In genomic region chr11:3329891-3330451, GRCm38 (mm10) we compare ENCODE assay signal across 9 mouse cellular contexts. TPM values are rescaled to one million over a fixed set of nuclear protein-coding genes. Genes with fewer than 3 reads are reported as not detected.
DNase-seq lines count a peak whose midpoint lies in the region; ATAC-seq and TF ChIP-seq lines count a peak whose summit lies in the region.
"Had no signal": no experiment of that assay in that cellular context is flagged by ENCODE, and none has a peak within 500 bp of the region (broad histone marks: within the 10 kb centered on the region; RNA-seq: fewer than 3 reads in every experiment).

Gene Pik3ip1, plus strand, starts transcription at chr11:3330401.

- peak within 1 kb of the TSS; percentile 62 for H3K9ac ChIP-seq in kidney, embryonic 15.5 days
- peak within 1 kb of the TSS; percentile 65 for H3K9ac ChIP-seq in MEL (ENCODE audit: control insufficient read depth, low read depth, low read length, poor library complexity, severe bottlenecking)
- peak within 1 kb of the TSS; percentile 81 for H3K9ac ChIP-seq in forebrain, postnatal 0 days
- peak within 1 kb of the TSS; percentile 67 for H3K9ac ChIP-seq in hindbrain, embryonic 12.5 days
- no peak within 1 kb of the TSS for H3K9ac ChIP-seq in liver, embryonic 15.5 days

- H3K4me2 ChIP-seq in kidney, embryonic 15.5 days, result peak within 1 kb of the TSS; percentile 99
- peak within 1 kb of the TSS; percentile 100 for H3K4me2 ChIP-seq in forebrain, postnatal 0 days (ENCODE audit: low read depth)
- H3K4me2 ChIP-seq in hindbrain, embryonic 12.5 days (replicated peaks), result peak within 1 kb of the TSS; percentile 99
- peak within 1 kb of the TSS; percentile 78 for H3K4me2 ChIP-seq in liver, embryonic 15.5 days

- TF ChIP-seq EP300 in MEL (IDR thresholded peaks at IDR 0.05; ENCODE audit: low read depth in 1 of 2, low read length in 2 of 2), result no peak

- H3K9me3 ChIP-seq in kidney, embryonic 15.5 days (replicated peaks), result no peaks in the 10 kb centered on the region
- H3K9me3 ChIP-seq in MEL (replicated peaks; ENCODE audit: insufficient read depth, low read length), result no peaks in the 10 kb centered on the region
- H3K9me3 ChIP-seq in forebrain, postnatal 0 days (ENCODE audit: low read length), result no peaks in the 10 kb centered on the region
- no peaks in the 10 kb centered on the region for H3K9me3 ChIP-seq in hindbrain, embryonic 12.5 days (replicated peaks)
- H3K9me3 ChIP-seq in liver, embryonic 15.5 days (replicated peaks), result no peaks in the 10 kb centered on the region

- no peak for TF ChIP-seq RAD21 in MEL (IDR thresholded peaks at IDR 0.05; ENCODE audit: low read depth, low read length)

- H3K4me3 ChIP-seq in kidney, embryonic 15.5 days (replicated peaks), result peak within 1 kb of the TSS; percentile 53
- peak within 1 kb of the TSS; percentile 61 to 67 for H3K4me3 ChIP-seq in MEL (ENCODE audit: control insufficient read depth in 1 of 2, insufficient read depth in 1 of 2, low read depth in 2 of 2, low read length in 2 of 2)
- peak within 1 kb of the TSS; percentile 65 for H3K4me3 ChIP-seq in forebrain, postnatal 0 days (ENCODE audit: low read depth, low read length)
- peak within 1 kb of the TSS; percentile 52 for H3K4me3 ChIP-seq in hindbrain, embryonic 12.5 days
- peak within 1 kb of the TSS; percentile 49 for H3K4me3 ChIP-seq in liver, embryonic 15.5 days (replicated peaks)

- no peaks in the 10 kb centered on the region for H3K79me2 ChIP-seq in MEL (ENCODE audit: control insufficient read depth, insufficient read depth, low read length, poor library complexity)

- TF ChIP-seq CTCF in MEL (IDR thresholded peaks at IDR 0.05 in 2 of 3, conservative IDR thresholded peaks at IDR 0.05 in 1 of 3; ENCODE audit: control insufficient read depth in 1 of 3, insufficient read depth in 1 of 3, low read depth in 2 of 3, low read length in 3 of 3, poor library complexity in 1 of 3, severe bottlenecking in 1 of 3), result no peak
- TF ChIP-seq CTCF in forebrain, postnatal 0 days (IDR thresholded peaks at IDR 0.05; ENCODE audit: low read depth), result no peak

- H3K27ac ChIP-seq in kidney, embryonic 15.5 days, result peak within 1 kb of the TSS; percentile 56
- peak within 1 kb of the TSS; percentile 46 for H3K27ac ChIP-seq in MEL (ENCODE audit: control insufficient read depth, low read depth, low read length)
- H3K27ac ChIP-seq in forebrain, postnatal 0 days (ENCODE audit: low read depth, low read length), result peak within 1 kb of the TSS; percentile 94
- peak within 1 kb of the TSS; percentile 66 for H3K27ac ChIP-seq in hindbrain, embryonic 12.5 days
- H3K27ac ChIP-seq in liver, embryonic 15.5 days (replicated peaks), result no peak within 1 kb of the TSS

- no peaks in the 10 kb centered on the region for H3K27me3 ChIP-seq in kidney, embryonic 15.5 days
- no peaks in the 10 kb centered on the region for H3K27me3 ChIP-seq in MEL (ENCODE audit: control insufficient read depth in 1 of 2, insufficient read depth in 2 of 2, low read length in 2 of 2)
- H3K27me3 ChIP-seq in forebrain, postnatal 0 days (ENCODE audit: insufficient read depth, low read length), result no peaks in the 10 kb centered on the region
- peaks cover 5% of the 10 kb centered on the region; the same call in 1 of the 2 replicates for H3K27me3 ChIP-seq in hindbrain, embryonic 12.5 days
- peaks cover 42% of the 10 kb centered on the region for H3K27me3 ChIP-seq in liver, embryonic 15.5 days

- DNase-seq in kidney, adult 9 months, result no peak
- peak; percentile 45 for DNase-seq in MEL (ENCODE audit: low read depth, low spot score)
- no peak for DNase-seq in forebrain, postnatal 0 days
- no peak for DNase-seq in ovary, adult 18-20 months (ENCODE audit: low spot score)
- DNase-seq in embryo, embryonic 9.5 days (ENCODE audit: extremely low spot score), result no peak

- peaks cover 29% of the 10 kb centered on the region for H3K4me1 ChIP-seq in kidney, embryonic 15.5 days
- peaks cover 8 to 14% of the 10 kb centered on the region in 2 experiments; a peak in 3 of 4 replicates for H3K4me1 ChIP-seq in MEL (ENCODE audit: control insufficient read depth in 1 of 2, insufficient read depth in 2 of 2, low read length in 2 of 2)
- no peaks in the 10 kb centered on the region; the same call in 1 of the 2 replicates for H3K4me1 ChIP-seq in forebrain, postnatal 0 days (ENCODE audit: insufficient read depth)
- peaks cover 18% of the 10 kb centered on the region for H3K4me1 ChIP-seq in hindbrain, embryonic 12.5 days
- peaks cover 32% of the 10 kb centered on the region for H3K4me1 ChIP-seq in liver, embryonic 15.5 days (replicated peaks)

- H3K36me3 ChIP-seq in kidney, embryonic 15.5 days, result no peaks in the 10 kb centered on the region
- peaks cover 0 to 6% of the 10 kb centered on the region in 2 experiments; a peak in 2 of 4 replicates for H3K36me3 ChIP-seq in MEL (ENCODE audit: control insufficient read depth in 1 of 2, insufficient read depth in 2 of 2, low read length in 2 of 2)
- peaks cover 18% of the 10 kb centered on the region for H3K36me3 ChIP-seq in forebrain, postnatal 0 days (ENCODE audit: insufficient read depth)
- no peaks in the 10 kb centered on the region for H3K36me3 ChIP-seq in hindbrain, embryonic 12.5 days
- H3K36me3 ChIP-seq in liver, embryonic 15.5 days (replicated peaks), result no peaks in the 10 kb centered on the region
- H3K36me3 ChIP-seq: G1E had no signal

- no peak for TF ChIP-seq POLR2A in MEL (IDR thresholded peaks at IDR 0.05; ENCODE audit: control insufficient read depth in 1 of 2, insufficient read depth in 1 of 2, low read depth in 1 of 2, low read length in 2 of 2, poor library complexity in 1 of 2)

- ATAC-seq in kidney, embryonic 15.5 days (replicated peaks; ENCODE audit: low FRiP score), result no peak
- ATAC-seq in forebrain, postnatal 0 days, result no peak
- ATAC-seq in hindbrain, embryonic 12.5 days (ENCODE audit: low FRiP score), result no peak
- no peak for ATAC-seq in liver, embryonic 15.5 days (ENCODE audit: insufficient read depth)

TF ChIP-seq in MEL, 35 proteins besides CTCF, POLR2A, EP300 and RAD21:
- no peak for TF ChIP-seq USF1 (IDR thresholded peaks at IDR 0.05; ENCODE audit: low read depth, low read length)
- TF ChIP-seq MYC (IDR thresholded peaks at IDR 0.05; ENCODE audit: low read depth, low read length), result no peak
- 0 out of 2 replicates have a peak, but pooled peaks have one; percentile 25 for TF ChIP-seq ETS1 (IDR thresholded peaks at IDR 0.05; ENCODE audit: low read depth, low read length)
- no peak for TF ChIP-seq RCOR1 (IDR thresholded peaks at IDR 0.05; ENCODE audit: low read depth, low read length)
- no peak for TF ChIP-seq HCFC1 (IDR thresholded peaks at IDR 0.05; ENCODE audit: low read depth, low read length)
- TF ChIP-seq MEF2A (IDR thresholded peaks at IDR 0.05; ENCODE audit: extremely low read depth, insufficient replicate concordance, low read depth, low read length, poor library complexity, severe bottlenecking), result peak; percentile 63; the same call in 1 of the 2 replicates
- TF ChIP-seq USF2 (IDR thresholded peaks at IDR 0.05; ENCODE audit: borderline replicate concordance in 1 of 2, insufficient read depth in 1 of 2, low read depth in 1 of 2, low read length in 2 of 2), result no peak
- TF ChIP-seq ZC3H11A (IDR thresholded peaks at IDR 0.05; ENCODE audit: low read depth, low read length), result no peak
- no peak for TF ChIP-seq TAL1 (IDR thresholded peaks at IDR 0.05; ENCODE audit: low read length)
- TF ChIP-seq TBP (IDR thresholded peaks at IDR 0.05; ENCODE audit: low read depth, low read length), result no peak
- no peak for TF ChIP-seq E2F4 (IDR thresholded peaks at IDR 0.05; ENCODE audit: borderline replicate concordance, low read depth, low read length)
- TF ChIP-seq MAZ (IDR thresholded peaks at IDR 0.05; ENCODE audit: low read depth, low read length), result no peak
- TF ChIP-seq JUND (IDR thresholded peaks at IDR 0.05; ENCODE audit: low read depth, low read length), result no peak
- no peak for TF ChIP-seq MAFK (IDR thresholded peaks at IDR 0.05; ENCODE audit: borderline replicate concordance, low read depth, low read length)

RNA-seq across cellular contexts. Expression of gene Pik3ip1, which starts in this region (rescaled TPM):
- polyA plus RNA-seq in kidney, embryonic 15.5 days (2015; fragmentation: Nextera tagmentation; extraction: Ambion mirVana), result 11.4 and 13.2 TPM in 2 replicates
- total RNA-seq in MEL (2012; rRNA removed), result 0.88 and 1.7 TPM in 2 replicates
- polyA plus RNA-seq in MEL (2012; ENCODE audit: insufficient read depth in 1 of 2, insufficient read length in 2 of 2, low read depth in 1 of 2, low replicate concordance in 2 of 2, missing spikeins in 1 of 2), result 1 to 10 TPM in 1 of 2 experiments, not detected in 1; 2.7 TPM
- 36.2 and 47.8 TPM in 2 replicates for total RNA-seq in forebrain, postnatal 0 days (2014; rRNA removed)
- 30.3 and 37.3 TPM in 2 replicates for polyA plus RNA-seq in forebrain, postnatal 0 days (2015; fragmentation: Nextera tagmentation; extraction: Ambion mirVana)
- 19.9 and 22.0 TPM in 2 replicates for polyA plus RNA-seq in hindbrain, embryonic 12.5 days (2016; fragmentation: Nextera tagmentation; extraction: Ambion mirVana)
- 1.3 and 1.4 TPM in 2 replicates for polyA plus RNA-seq in liver, embryonic 15.5 days (2015; fragmentation: Nextera tagmentation; extraction: Ambion mirVana)

Comparison
In these comparisons a context has a peak if more than half of its experiments do, and no peak if none do; other contexts are left out.
1. RNA of gene Pik3ip1 (total RNA-seq): 36.2 to 47.8 TPM in forebrain, postnatal 0 days; 0.88 to 1.7 TPM in MEL; every median in the first group is over 10 times any median in the second.
2. Peak in every context shown above with its lines, with median percentiles within 50 percentile points of each other: H3K4me2 ChIP-seq and H3K4me3 ChIP-seq.